Mouse (Mus musculus) G1E (cell line): ENCODE measurements around the gene Fdxacb1. TPM values are rescaled to one million over a fixed set of nuclear protein-coding genes. Genes with fewer than 3 reads are reported as not detected.

ENCODE experiments used
- ATAC-seq: 2 replicates; pipeline ENCODE4 v1.8.0; 2016; ENCODE audit warnings: mild to moderate bottlenecking; ENCODE audit not compliant: insufficient number of reproducible peaks, poor library complexity, low FRiP score, severe bottlenecking; ENCODE audit errors: extremely low read depth
- DNase-seq: peaks from one replicate; pipeline ENCODE4 v3.0.0; 2012; ENCODE audit warnings: low spot score
- H3K27me3 ChIP-seq: 2 replicates; pipeline ENCODE4 v1.6.1; 2012; ENCODE audit warnings: mild to moderate bottlenecking, low read length, inconsistent platforms; ENCODE audit not compliant: insufficient read depth
- H3K36me3 ChIP-seq: replicated peaks from 2 replicates; pipeline ENCODE3; 2012; ENCODE audit warnings: mild to moderate bottlenecking, inconsistent platforms
- H3K4me1 ChIP-seq: 2 replicates; pipeline ENCODE4 v1.6.1; 2012; ENCODE audit warnings: low read depth, low read length, inconsistent platforms, mixed read lengths; ENCODE audit not compliant: insufficient read depth
- H3K4me3 ChIP-seq: 2 replicates; pipeline ENCODE4 v1.5.1; 2012; ENCODE audit warnings: low read depth, mild to moderate bottlenecking, inconsistent platforms, low read length, moderate library complexity, mixed read lengths
- H3K9me3 ChIP-seq: replicated peaks from 2 replicates; pipeline ENCODE4 v1.6.1; 2012; ENCODE audit warnings: inconsistent platforms
- CTCF ChIP-seq: IDR thresholded peaks from 2 replicates; pipeline ENCODE4 v1.5.1; 2012; ENCODE audit warnings: low read depth, low read length, inconsistent platforms, mixed read lengths
- GATA1 ChIP-seq: IDR thresholded peaks from 2 replicates; pipeline ENCODE4 v1.6.1; 2012; ENCODE audit warnings: borderline replicate concordance, low read length, inconsistent platforms, mixed read lengths
- GATA2 ChIP-seq: IDR thresholded peaks from 2 replicates; pipeline ENCODE4 v1.6.1; 2012; ENCODE audit warnings: low read depth, low read length, inconsistent platforms, borderline replicate concordance
- POLR2AphosphoS5 ChIP-seq: IDR thresholded peaks from 2 replicates; pipeline ENCODE4 v1.6.1; 2012; ENCODE audit warnings: low read depth, low read length, inconsistent platforms; ENCODE audit not compliant: insufficient replicate concordance
- TAL1 ChIP-seq: conservative IDR thresholded peaks from 2 replicates; pipeline ENCODE4 v1.6.1; 2012; ENCODE audit warnings: low read depth, low read length, inconsistent platforms, mixed read lengths
- polyA plus RNA-seq: library from polyadenylated mRNA; stranded (reverse); fragments of >175 nt; gene quantifications from 2 replicates; pipeline ENCODE4 v1.2.3, GENCODE M21; 2012
- total RNA-seq, 2 experiments: library from RNA; stranded (forward) in 1 of 2; stranded (reverse) in 1 of 2; fragments of 200-1000 nt in 1 of 2; fragments of >200 nt in 1 of 2; fragmentation: Nextera tagmentation in 1 of 2; gene quantifications; 2 replicates each; pipeline ENCODE4 v1.2.3; 2014 to 2017

Gene Fdxacb1
- total and polyA plus RNA-seq, 3 experiments, result 1.7 to 13.3 (median 9.2) TPM

DNA sequence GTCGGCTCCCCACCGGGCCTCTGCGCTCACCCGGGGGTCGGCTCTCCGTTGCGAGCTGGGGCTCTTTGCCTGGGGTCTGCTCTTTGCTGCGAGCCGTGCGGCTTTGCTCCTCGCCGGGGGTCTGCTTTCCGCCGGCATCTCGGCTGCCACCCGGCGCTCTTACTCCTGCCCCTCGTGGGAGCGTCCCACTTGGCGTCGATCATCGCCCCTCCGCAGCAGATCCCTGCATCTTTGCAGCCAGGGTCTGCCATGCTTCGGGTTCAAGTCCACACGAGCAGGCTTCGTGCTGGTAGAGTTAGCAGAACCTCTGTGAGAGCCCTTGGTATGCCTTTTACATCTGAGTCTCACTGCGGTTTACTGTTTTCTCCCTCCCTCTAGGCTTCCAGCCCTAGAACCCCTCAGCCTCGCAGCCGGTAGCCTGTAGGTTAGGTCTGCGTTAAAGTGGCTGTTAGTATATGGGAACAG lies 7.7 kb downstream of the Fdxacb1 start:
- Histone ChIP-seq H3K9me3 (no peaks in the 10 kb centered on the region), H3K4me3 (peak overlapping the region; percentile 87), H3K4me1 (peaks cover 42% of the 10 kb centered on the region), H3K36me3 (peaks cover 55% of the 10 kb centered on the region), H3K27me3 (no peaks in the 10 kb centered on the region)
- no peak for ATAC-seq
- peak; percentile 41 for DNase-seq
- TF ChIP-seq TAL1 (no peak), POLR2AphosphoS5 (no peak), GATA2 (no peak), CTCF (no peak), GATA1 (no peak)

DNA sequence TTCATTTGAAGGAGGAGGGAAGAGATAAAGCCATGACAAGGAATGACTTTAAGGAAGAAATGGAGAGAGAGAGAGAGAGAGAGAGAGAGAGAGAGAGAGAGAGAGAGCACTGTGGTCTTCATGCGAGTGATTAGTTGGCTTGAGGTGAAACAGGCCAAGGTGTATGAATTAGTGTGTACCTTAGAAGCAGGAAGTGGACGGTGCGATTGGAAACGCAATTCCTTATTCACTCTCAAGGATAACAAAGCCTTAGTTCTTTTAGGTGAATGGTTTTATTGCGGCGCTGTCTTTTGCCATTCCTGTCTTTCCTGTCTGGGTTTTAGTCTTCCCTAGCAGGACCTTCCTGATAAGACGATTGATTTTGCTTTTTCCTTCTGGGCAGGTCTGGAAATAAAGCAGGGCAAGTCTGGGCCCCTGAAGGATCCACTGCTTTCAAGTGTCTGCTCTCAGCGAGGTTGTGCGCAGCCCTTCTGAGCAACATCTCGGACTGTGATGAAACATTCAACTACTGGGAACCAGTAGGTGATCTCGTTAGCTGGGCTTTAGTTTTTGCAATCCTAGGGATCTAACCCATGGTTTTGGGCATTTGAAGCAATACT lies 8.2 kb downstream of the Fdxacb1 start:
- Histone ChIP-seq H3K27me3 (no peaks in the 10 kb centered on the region), H3K4me3 (peak overlapping the region; percentile 87), H3K36me3 (peaks cover 57% of the 10 kb centered on the region), H3K4me1 (peaks cover 42% of the 10 kb centered on the region), H3K9me3 (no peaks in the 10 kb centered on the region)
- TF ChIP-seq TAL1 (no peak), CTCF (no peak), GATA1 (no peak), GATA2 (no peak), POLR2AphosphoS5 (no peak)
- no peak for DNase-seq
- ATAC-seq, result no peak

DNA sequence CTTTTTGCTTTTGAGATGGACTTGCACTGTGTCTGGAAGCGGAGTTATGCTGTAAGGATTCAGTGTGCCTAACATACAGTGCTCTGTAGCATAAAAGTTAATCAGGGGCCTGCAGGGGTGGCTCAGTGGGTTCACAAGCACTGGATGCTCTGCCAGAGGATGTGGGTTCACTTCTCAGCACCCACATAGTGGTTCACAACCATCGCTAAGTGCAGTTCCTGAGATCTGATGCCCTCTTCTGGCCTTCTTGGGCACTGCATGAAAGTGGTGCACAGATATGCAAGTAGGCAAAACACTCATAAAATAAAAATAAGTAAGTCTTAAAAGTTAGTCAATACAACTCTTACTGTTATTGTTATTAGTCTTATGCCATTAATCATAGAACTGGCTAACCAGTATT lies 14.1 kb downstream of the Fdxacb1 start:
- Histone ChIP-seq H3K4me3 (no peak overlapping the region), H3K9me3 (no peaks in the 10 kb centered on the region)

DNA sequence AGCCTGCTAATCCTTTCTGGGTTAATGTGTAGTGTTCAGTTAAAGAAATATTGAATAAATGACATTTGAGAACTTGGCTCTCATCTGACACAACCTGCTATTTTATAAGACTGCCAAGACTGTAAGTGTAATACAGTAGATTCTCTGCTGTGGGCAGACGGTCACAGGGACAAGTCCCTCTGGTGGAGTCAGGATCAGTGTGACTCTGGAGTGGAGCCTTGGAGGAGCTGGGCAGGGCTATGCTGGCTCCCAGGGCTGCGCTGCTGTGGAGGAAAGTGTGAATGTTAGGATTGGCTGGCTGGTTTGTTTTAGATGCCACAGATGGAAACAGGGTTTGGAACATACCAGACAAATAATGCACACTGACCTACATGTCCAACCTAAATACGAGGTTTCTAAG lies 27.2 kb downstream of the Fdxacb1 start:
- no peak for ATAC-seq
- Histone ChIP-seq H3K4me3 (no peak overlapping the region), H3K27me3 (no peaks in the 10 kb centered on the region), H3K4me1 (no peaks in the 10 kb centered on the region), H3K9me3 (no peaks in the 10 kb centered on the region), H3K36me3 (peaks cover 85% of the 10 kb centered on the region)
- no peak for DNase-seq
- TF ChIP-seq CTCF (no peak), POLR2AphosphoS5 (no peak), TAL1 (no peak), GATA1 (no peak), GATA2 (no peak)

More for the DNA sequence above, 14.1 kb downstream of the Fdxacb1 start:
- Histone ChIP-seq H3K36me3 (peaks cover 94% of the 10 kb centered on the region), H3K27me3 (no peaks in the 10 kb centered on the region), H3K4me1 (0 out of 2 replicates have a peak, but pooled peaks cover 3% of the 10 kb centered on the region)
- no peak for TF ChIP-seq GATA1
- TF ChIP-seq POLR2AphosphoS5, result no peak
- TF ChIP-seq CTCF, result peak; percentile 37; the same call in 1 of the 2 replicates
- TF ChIP-seq TAL1, result no peak
- no peak for TF ChIP-seq GATA2
- ATAC-seq (no peak), DNase-seq (no peak)

DNA sequence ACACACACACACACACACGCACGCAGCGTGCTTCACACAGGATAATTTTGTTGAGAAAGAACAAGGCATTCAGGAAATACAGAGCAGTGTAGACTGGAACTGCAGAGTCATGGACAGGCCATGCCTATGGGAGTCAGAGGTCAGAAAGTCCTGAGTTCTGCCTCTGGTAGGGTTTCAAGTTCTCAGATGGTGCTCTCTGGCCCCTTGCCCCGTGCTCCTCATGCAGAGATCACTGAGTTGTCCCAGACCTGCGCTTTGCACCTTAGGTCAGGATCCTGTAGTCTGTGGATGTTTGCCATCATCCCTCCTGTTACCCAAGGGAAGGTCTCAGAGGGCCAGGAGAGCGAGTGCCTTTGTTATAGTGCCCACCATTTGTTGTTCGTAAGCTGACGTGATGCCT lies 28.7 kb downstream of the Fdxacb1 start:
- H3K36me3 ChIP-seq, result peaks cover 87% of the 10 kb centered on the region
- ATAC-seq (no peak), DNase-seq (no peak)
- no peaks in the 10 kb centered on the region for H3K4me1 ChIP-seq
- H3K9me3 ChIP-seq, result no peaks in the 10 kb centered on the region
- H3K4me3 ChIP-seq, result no peak overlapping the region
- H3K27me3 ChIP-seq, result no peaks in the 10 kb centered on the region
- TF ChIP-seq CTCF (no peak), POLR2AphosphoS5 (no peak), TAL1 (no peak), GATA1 (no peak), GATA2 (no peak)

DNA sequence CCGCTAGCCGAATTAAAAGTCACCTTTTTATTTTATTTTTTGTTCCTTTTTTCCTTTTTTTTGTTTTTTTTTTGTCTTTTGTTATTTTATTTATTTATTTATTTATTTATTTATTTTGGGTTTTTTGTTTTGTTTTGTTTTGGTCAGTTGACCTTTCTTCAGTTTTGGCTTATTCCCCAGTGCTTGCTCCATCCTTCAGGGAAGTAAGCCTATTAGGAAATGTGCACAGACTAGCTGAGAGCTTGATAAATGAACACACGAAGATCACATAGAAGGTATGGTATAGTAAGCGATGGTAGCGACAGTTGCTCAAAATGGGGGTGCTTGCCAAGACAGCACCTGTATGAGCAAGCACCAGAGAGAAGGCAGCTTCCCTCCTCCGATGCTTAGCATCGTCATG lies 29.6 kb downstream of the Fdxacb1 start:
- ATAC-seq (no peak), DNase-seq (no peak)
- no peak for TF ChIP-seq TAL1
- no peaks in the 10 kb centered on the region for H3K27me3 ChIP-seq
- no peak overlapping the region for H3K4me3 ChIP-seq
- H3K4me1 ChIP-seq, result peaks cover under 1% of the 10 kb centered on the region; the same call in 1 of the 2 replicates
- no peaks in the 10 kb centered on the region for H3K9me3 ChIP-seq
- peaks cover 87% of the 10 kb centered on the region for H3K36me3 ChIP-seq

DNA sequence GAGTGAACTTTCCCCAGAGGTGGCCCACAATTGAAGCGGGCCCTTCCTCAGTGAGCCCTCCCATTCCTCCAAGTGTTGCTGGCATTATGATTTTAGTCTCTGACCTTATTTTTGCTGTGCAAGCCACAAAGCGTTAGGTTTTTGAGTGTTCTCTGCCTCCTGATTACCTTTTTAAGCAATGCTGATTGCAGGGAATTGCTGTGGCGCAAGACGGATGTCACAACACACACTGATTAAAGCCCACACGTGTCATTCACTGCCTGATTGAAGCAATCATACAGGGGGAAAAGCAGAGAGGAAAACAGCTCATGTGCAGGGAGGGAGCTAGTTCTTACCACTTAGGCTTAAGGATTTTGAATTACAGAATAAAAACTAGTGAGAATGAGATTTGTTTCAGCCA lies 30.3 kb downstream of the Fdxacb1 start:
- no peak for TF ChIP-seq TAL1
- no peak for TF ChIP-seq GATA2
- no peak for TF ChIP-seq GATA1
- no peak for TF ChIP-seq POLR2AphosphoS5
- TF ChIP-seq CTCF, result no peak
- Histone ChIP-seq H3K4me3 (no peak overlapping the region), H3K4me1 (peaks cover 7% of the 10 kb centered on the region), H3K27me3 (no peaks in the 10 kb centered on the region), H3K9me3 (no peaks in the 10 kb centered on the region), H3K36me3 (peaks cover 90% of the 10 kb centered on the region)
- no peak for ATAC-seq
- no peak for DNase-seq
